Mouse (Mus musculus) liver, embryonic 15.5 days (tissue): Measurements from ENCODE around the gene Ndufb4. TPM values are rescaled to one million over a fixed set of nuclear protein-coding genes. Genes with fewer than 3 reads are reported as not detected.

Source experiments
- ATAC-seq: fragments of 200-750 bp; cut with Nextera tagmentation; 2 replicates; pipeline ENCODE4 v1.8.0; 2017; ENCODE audit warnings: moderate number of reproducible peaks, mild to moderate bottlenecking, moderate library complexity; ENCODE audit not compliant: insufficient read depth
- H3K27ac ChIP-seq: fragments of 300-500 bp; sonication (generic); replicated peaks from 2 replicates; pipeline ENCODE4 v1.5.1; 2015; ENCODE audit warnings: mild to moderate bottlenecking, inconsistent platforms
- H3K27me3 ChIP-seq: fragments of 300-500 bp; sonication (generic); 2 replicates; pipeline ENCODE4 v1.6.1; 2015; ENCODE audit warnings: mild to moderate bottlenecking, inconsistent platforms
- H3K36me3 ChIP-seq: fragments of 300-500 bp; sonication (generic); replicated peaks from 2 replicates; pipeline ENCODE4 v1.6.1; 2015; ENCODE audit warnings: moderate library complexity, mild to moderate bottlenecking, inconsistent platforms
- H3K4me1 ChIP-seq: fragments of 300-500 bp; sonication (generic); replicated peaks from 2 replicates; pipeline ENCODE4 v1.6.1; 2015; ENCODE audit warnings: inconsistent platforms
- H3K4me2 ChIP-seq: fragments of 300-500 bp; sonication (generic); 2 replicates; pipeline ENCODE4 v1.6.1; 2015; ENCODE audit warnings: moderate library complexity, mild to moderate bottlenecking, inconsistent platforms
- H3K4me3 ChIP-seq: fragments of 300-500 bp; sonication (generic); replicated peaks from 2 replicates; pipeline ENCODE4 v1.5.1; 2015; ENCODE audit warnings: mild to moderate bottlenecking, inconsistent platforms
- H3K9ac ChIP-seq: fragments of 300-500 bp; sonication (generic); 2 replicates; pipeline ENCODE4 v1.6.1; 2015; ENCODE audit warnings: moderate library complexity, mild to moderate bottlenecking, inconsistent platforms
- H3K9me3 ChIP-seq: fragments of 300-500 bp; sonication (generic); replicated peaks from 2 replicates; pipeline ENCODE4 v1.6.1; 2016; ENCODE audit warnings: inconsistent platforms
- WGBS: fragments of 180-500 bp; shearing (Covaris S2); methylation state at CpG from one replicate; pipeline ENCODE4 v1.1.7; 2015; ENCODE audit warnings: mixed read lengths; ENCODE audit not compliant: insufficient replicate concordance; 5-methylcytosine and 5-hydroxymethylcytosine counted together
- polyA plus RNA-seq: library from polyadenylated mRNA; unstranded; fragments of >200 nt; fragmentation: Nextera tagmentation; extraction: Ambion mirVana; gene quantifications from 2 replicates; pipeline ENCODE4 v1.2.1, GENCODE M21; 2015

Gene Ndufb4
- polyA plus RNA-seq, 1 experiment from 2014 or later, result 31.8 TPM

GRCm38 (mm10) chr16:37687301-37687980, 33.2 kb upstream of the Ndufb4 start:
- no peak overlapping the region for H3K9ac ChIP-seq
- no peaks in the 10 kb centered on the region for H3K36me3 ChIP-seq
- peak overlapping the region; percentile 40 for H3K4me2 ChIP-seq
- no peak for ATAC-seq
- no peak overlapping the region for H3K4me3 ChIP-seq
- H3K9me3 ChIP-seq, result no peaks in the 10 kb centered on the region
- H3K4me1 ChIP-seq, result peaks cover 29% of the 10 kb centered on the region
- WGBS, result 64% methylated on average over 14 of the region's 14 CpGs
- H3K27me3 ChIP-seq, result peaks cover 4% of the 10 kb centered on the region; the same call in 1 of the 2 replicates
- H3K27ac ChIP-seq, result no peak overlapping the region

DNA sequence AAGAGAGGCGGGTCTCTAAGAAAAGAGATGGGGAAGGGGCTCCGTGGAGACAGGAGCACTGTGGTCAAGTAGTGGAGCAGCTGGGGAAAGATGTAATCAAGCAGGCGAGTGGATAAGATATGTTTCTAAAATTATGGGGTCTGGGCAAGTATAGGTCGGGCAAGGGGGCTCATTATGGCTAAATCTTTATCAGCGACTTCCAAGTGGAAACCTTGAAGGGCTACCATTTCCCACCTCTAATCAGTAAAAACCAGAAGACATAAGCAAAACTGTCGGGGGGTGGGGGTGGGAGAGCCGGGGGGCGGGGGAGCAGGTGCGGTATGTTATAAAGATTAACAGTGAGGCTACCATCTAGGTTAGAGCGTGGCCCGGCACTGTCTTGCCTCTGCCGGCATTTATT, 32.6 kb upstream of the Ndufb4 start:
- WGBS, result 31% methylated on average over 12 of the region's 12 CpGs
- no peak overlapping the region for H3K4me3 ChIP-seq
- H3K27ac ChIP-seq, result no peak overlapping the region
- ATAC-seq, result no peak
- peaks cover 34% of the 10 kb centered on the region for H3K4me1 ChIP-seq
- peak overlapping the region; percentile 40 for H3K4me2 ChIP-seq
- no peaks in the 10 kb centered on the region for H3K36me3 ChIP-seq
- H3K9ac ChIP-seq, result no peak overlapping the region
- H3K27me3 ChIP-seq, result peaks cover 4% of the 10 kb centered on the region; the same call in 1 of the 2 replicates
- H3K9me3 ChIP-seq, result no peaks in the 10 kb centered on the region

- peaks cover 4% of the 10 kb centered on the region; the same call in 1 of the 2 replicates for H3K27me3 ChIP-seq
- no peak for ATAC-seq
- 70% methylated on average over 6 of the region's 6 CpGs for whole genome bisulfite sequencing
- no peaks in the 10 kb centered on the region for H3K36me3 ChIP-seq
- H3K9ac ChIP-seq, result no peak overlapping the region
- no peak overlapping the region for H3K27ac ChIP-seq
- peaks cover 34% of the 10 kb centered on the region for H3K4me1 ChIP-seq
- no peak overlapping the region for H3K4me2 ChIP-seq
- no peaks in the 10 kb centered on the region for H3K9me3 ChIP-seq
- H3K4me3 ChIP-seq, result no peak overlapping the region
These were observed 31.8 kb upstream of the Ndufb4 start for GRCm38 (mm10) chr16:37685946-37686600.

DNA sequence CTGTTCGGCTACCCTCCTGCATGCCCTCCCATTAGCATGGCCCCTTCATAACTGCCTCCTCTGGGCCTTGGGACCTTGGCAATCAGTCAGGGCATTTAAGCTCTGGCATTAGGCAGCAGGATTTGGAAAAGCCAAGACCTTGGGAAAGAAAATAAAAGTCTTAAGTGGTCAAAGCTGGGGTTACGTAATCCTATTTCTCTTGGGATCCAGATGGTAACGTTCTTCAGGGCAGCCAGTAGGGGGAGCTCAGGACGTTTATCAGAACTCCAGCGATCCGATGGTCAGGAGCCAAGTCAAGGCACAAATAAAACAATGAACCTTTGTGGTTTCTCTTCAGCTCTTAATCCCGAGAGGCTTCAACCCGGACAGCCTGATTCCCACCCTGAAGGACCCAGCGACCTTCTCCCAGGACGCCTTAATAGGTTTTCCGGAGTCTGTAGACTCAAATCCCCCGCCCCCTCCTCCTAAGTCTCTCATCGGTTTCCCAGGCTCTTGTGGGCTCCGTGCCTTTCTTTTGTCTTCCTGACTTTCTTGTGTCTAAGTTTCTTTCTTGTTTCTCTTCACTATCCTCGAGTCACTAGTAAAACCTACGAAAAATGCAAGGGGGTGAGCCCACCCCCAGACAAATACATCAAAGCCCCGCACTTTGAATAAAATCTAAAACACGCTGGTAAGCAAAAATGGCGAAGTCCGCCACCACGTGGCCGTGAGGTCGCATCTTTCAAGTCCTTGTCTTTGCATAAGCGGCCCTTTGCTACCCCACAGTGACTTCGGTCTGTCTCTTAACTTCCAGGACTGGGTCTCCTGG, 30.6 kb upstream of the Ndufb4 start:
- H3K27ac ChIP-seq, result no peak overlapping the region
- peaks cover 4% of the 10 kb centered on the region; the same call in 1 of the 2 replicates for H3K27me3 ChIP-seq
- peak; percentile 30 for ATAC-seq
- H3K4me2 ChIP-seq, result peak overlapping the region; percentile 84
- H3K36me3 ChIP-seq, result no peaks in the 10 kb centered on the region
- peak overlapping the region; percentile 56 for H3K4me3 ChIP-seq
- H3K4me1 ChIP-seq, result peaks cover 34% of the 10 kb centered on the region
- no peaks in the 10 kb centered on the region for H3K9me3 ChIP-seq
- 4% methylated on average over 25 of the region's 25 CpGs for WGBS
- H3K9ac ChIP-seq, result peak overlapping the region; percentile 59

DNA sequence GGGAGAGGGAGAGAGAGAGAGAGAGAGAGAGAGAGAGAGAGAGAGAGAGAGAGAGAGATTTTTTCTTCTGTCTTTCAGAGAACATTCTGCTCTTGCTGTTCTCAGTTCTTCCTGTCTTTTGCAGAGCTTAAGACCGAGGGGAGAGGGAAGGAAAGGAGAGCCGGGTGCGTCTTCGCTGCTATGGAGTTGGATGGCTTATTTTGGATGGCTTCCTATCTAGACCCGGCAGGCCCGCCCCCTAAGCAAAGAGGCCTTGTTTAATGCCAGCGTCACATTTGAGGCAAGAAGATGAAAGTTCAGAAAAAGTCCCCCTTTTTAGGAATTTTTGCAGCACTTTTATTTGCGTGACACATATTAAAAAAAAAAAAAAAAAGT, 30.0 kb upstream of the Ndufb4 start:
- peaks cover 4% of the 10 kb centered on the region; the same call in 1 of the 2 replicates for H3K27me3 ChIP-seq
- H3K4me1 ChIP-seq, result peaks cover 34% of the 10 kb centered on the region
- H3K4me3 ChIP-seq, result peak overlapping the region; percentile 56
- ATAC-seq, result no peak
- H3K9ac ChIP-seq, result peak overlapping the region; percentile 59; the same call in 1 of the 2 replicates
- H3K4me2 ChIP-seq, result peak overlapping the region; percentile 84
- H3K27ac ChIP-seq, result no peak overlapping the region
- H3K9me3 ChIP-seq, result no peaks in the 10 kb centered on the region
- H3K36me3 ChIP-seq, result no peaks in the 10 kb centered on the region
- WGBS, result 16% methylated on average over 8 of the region's 8 CpGs

DNA sequence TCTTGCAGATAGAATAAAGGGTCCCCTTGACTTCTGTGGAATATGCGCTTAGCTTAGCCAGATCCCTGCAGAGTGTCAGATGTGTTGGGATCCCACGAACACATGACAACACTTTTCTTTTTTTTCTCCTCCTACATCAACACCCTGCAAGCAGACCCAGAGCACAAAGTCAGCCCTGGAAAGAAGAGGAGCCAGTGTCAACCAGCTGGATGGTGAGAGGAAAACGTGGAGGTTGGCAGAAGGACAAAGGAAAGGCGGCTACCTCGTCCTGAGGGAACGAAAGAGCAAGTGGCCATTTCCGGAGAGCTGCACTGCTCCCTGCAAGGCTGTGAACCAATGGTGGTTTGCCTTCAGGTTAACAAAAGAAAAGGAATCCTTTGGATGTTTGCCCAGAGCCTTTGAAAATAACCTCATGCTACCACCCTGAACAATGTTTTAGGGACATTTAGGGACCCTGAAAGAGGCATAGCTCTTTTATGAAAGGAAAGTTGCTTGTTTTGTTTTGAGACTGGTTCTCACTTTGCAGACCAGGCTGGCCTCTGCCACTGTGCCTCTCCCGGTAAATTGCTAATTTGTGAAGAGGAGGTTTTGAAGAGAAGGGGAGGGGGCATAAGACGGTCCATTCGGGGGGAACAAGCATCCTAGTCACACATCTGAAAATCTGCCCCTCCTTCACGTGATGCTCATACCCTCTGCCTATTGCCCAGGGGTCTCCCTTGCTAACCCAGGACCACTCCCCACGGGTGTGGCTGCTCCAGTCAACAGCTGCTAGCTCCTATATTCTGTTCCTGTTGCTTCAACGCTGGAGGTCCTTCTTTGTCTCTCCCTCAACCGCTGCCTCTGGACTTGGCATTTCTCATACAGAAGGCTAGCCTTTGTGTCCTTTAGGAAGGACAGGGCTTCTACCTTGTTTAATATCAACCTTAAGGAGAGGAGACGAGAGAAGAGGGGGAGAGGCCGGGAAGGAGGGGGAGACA, 29.2 kb upstream of the Ndufb4 start:
- no peak overlapping the region for H3K4me3 ChIP-seq
- no peak overlapping the region for H3K4me2 ChIP-seq
- H3K4me1 ChIP-seq, result peaks cover 34% of the 10 kb centered on the region
- 30% methylated on average over 16 of the region's 16 CpGs for WGBS
- H3K9me3 ChIP-seq, result no peaks in the 10 kb centered on the region
- H3K36me3 ChIP-seq, result no peaks in the 10 kb centered on the region
- no peak overlapping the region for H3K9ac ChIP-seq
- peaks cover 4% of the 10 kb centered on the region; the same call in 1 of the 2 replicates for H3K27me3 ChIP-seq
- no peak for ATAC-seq
- no peak overlapping the region for H3K27ac ChIP-seq

DNA sequence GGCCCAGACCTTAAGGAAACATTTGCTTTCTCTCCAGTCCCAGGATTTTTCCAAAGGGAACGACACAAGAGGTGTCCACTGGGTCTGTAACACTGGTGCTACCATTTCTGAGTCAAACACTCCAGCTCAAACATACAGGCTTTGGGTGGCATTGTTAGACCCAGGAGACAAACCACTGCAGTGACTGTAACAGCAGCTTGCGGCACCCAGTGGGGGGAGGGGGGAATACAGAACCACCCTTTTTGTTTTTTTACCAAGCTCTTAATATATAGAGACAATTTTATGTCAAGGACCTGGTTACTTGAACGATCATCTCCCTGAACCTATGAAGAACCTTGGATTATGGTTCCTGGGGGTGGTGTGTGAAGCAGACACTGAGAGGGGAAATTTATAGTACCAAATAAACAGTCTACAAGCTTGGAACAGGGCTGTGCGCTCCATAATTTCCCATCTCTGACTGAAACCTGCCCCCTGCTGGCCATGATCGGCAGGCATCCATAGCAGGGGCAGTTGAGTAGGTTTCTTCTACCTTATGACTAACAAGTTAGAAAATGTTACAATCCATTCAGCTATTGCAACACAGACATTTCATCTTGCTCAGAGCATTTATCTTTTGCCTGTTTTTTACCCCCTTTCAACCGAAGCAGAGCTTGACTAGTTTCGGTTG, 28.2 kb upstream of the Ndufb4 start:
- ATAC-seq, result no peak
- H3K4me2 ChIP-seq, result no peak overlapping the region

DNA sequence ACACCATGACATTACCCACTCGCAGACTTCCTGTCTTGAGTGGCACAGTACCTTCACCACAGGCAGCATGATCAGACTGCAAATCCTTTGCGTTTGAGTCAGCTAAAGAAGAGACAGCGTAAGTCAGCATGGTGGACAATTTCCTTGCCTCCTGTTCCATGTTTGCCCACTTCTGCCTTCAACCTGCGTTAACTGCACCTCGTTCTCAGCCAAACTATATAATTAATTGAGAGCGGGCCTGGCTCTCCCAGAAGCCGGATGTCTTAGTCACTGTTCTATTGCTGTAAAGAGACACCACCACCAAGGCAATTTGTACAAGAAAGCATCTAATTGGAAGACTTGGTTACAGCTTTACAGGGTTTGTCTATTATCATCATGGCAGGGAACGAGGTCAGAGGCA, 26.6 kb upstream of the Ndufb4 start:
- H3K27ac ChIP-seq, result no peak overlapping the region
- no peak overlapping the region for H3K4me2 ChIP-seq
- peaks cover 25% of the 10 kb centered on the region for H3K4me1 ChIP-seq
- H3K27me3 ChIP-seq, result peaks cover 4% of the 10 kb centered on the region; the same call in 1 of the 2 replicates
- no peak overlapping the region for H3K4me3 ChIP-seq
- no peak overlapping the region for H3K9ac ChIP-seq
- H3K9me3 ChIP-seq, result no peaks in the 10 kb centered on the region
- ATAC-seq, result no peak
- no peaks in the 10 kb centered on the region for H3K36me3 ChIP-seq
- WGBS, result 69% methylated on average over 8 of the region's 8 CpGs

More for the DNA sequence above, 28.2 kb upstream of the Ndufb4 start:
- peaks cover 33% of the 10 kb centered on the region for H3K4me1 ChIP-seq
- H3K4me3 ChIP-seq, result no peak overlapping the region
- 37% methylated on average over 7 of the region's 7 CpGs for WGBS
- H3K27me3 ChIP-seq, result peaks cover 4% of the 10 kb centered on the region; the same call in 1 of the 2 replicates
- no peak overlapping the region for H3K9ac ChIP-seq
- no peak overlapping the region for H3K27ac ChIP-seq
- H3K9me3 ChIP-seq, result no peaks in the 10 kb centered on the region
- no peaks in the 10 kb centered on the region for H3K36me3 ChIP-seq

DNA sequence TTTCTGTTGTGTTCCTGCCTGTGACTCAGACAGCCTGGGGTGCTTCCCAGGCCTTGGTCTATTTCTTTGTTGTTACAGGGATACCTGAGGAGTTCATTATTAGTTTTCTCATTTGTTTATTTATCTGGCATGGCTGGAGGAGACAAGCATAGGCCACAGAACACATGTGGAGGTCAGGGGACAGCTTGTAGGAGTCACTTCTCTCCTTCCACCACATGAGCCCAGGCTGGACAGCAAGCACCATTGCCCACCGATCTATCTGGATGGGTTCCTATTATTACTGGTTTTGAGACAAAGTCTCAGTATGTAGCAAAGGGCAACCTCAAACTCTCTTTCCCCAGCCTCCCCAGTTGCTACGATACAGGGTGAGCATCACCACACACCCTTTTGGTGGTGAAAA, 26.0 kb upstream of the Ndufb4 start:
- no peak for ATAC-seq
- WGBS, result 70% methylated on average over 2 of the region's 2 CpGs

DNA sequence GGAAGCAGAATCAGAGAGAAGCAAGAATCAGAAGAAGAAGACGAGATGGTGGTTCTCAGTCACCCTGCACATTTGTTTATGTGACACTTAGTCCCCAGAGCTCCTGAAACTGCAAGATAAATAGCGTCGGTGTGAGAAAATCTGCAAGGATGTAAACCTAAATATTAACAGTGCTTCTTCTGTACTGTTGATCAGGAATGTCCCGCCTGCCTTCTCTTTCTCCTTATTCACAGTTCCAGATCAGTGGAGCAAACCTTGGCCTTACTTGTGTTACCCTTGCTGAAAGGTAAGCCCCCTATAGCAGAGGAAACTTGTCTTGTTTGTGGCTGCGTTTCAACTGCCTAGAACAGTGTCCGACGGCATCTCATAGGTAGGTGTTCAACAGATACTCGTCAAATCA, 23.3 kb upstream of the Ndufb4 start:
- no peaks in the 10 kb centered on the region for H3K9me3 ChIP-seq
- H3K27me3 ChIP-seq, result no peaks in the 10 kb centered on the region
- H3K4me2 ChIP-seq, result no peak overlapping the region
- WGBS, result 65% methylated on average over 8 of the region's 8 CpGs
- H3K9ac ChIP-seq, result no peak overlapping the region
- no peak overlapping the region for H3K27ac ChIP-seq
- no peaks in the 10 kb centered on the region for H3K36me3 ChIP-seq
- 0 out of 2 replicates have a peak, but pooled peaks cover 7% of the 10 kb centered on the region for H3K4me1 ChIP-seq
- no peak overlapping the region for H3K4me3 ChIP-seq
- ATAC-seq, result no peak

More for the DNA sequence above, 26.0 kb upstream of the Ndufb4 start:
- no peak overlapping the region for H3K9ac ChIP-seq
- H3K4me3 ChIP-seq, result no peak overlapping the region
- no peak overlapping the region for H3K27ac ChIP-seq
- no peak overlapping the region for H3K4me2 ChIP-seq
- H3K4me1 ChIP-seq, result peaks cover 20% of the 10 kb centered on the region
- H3K9me3 ChIP-seq, result no peaks in the 10 kb centered on the region
- peaks cover 4% of the 10 kb centered on the region; the same call in 1 of the 2 replicates for H3K27me3 ChIP-seq
- H3K36me3 ChIP-seq, result no peaks in the 10 kb centered on the region
